Mouse (Mus musculus) frontal cortex, adult (tissue): ENCODE measurements at regions not wholly inside any gene's neighbourhood (a gene's known extent, or its start where the extent isn't known, plus 50 kb on each side); places are given as distances from the start of the nearest gene placed in this dataset.

Experiments
- ATAC-seq: cut with Nextera tagmentation; 2 replicates; pipeline ENCODE4 v1.9.2; 2017; ENCODE audit warnings: mild to moderate bottlenecking, moderate library complexity, mixed read lengths; ENCODE audit not compliant: low TSS enrichment

- no peak for ATAC-seq
Measured at GRCm38 (mm10) chr9:41379283-41379682, 217.8 kb upstream of the Ubash3b start.

GRCm38 (mm10) chr9:41378627-41379231 lies 217.2 kb upstream of the Ubash3b start:
- ATAC-seq = no peak

- no peak; the same call in 1 of the 2 replicates for ATAC-seq
Measured at GRCm38 (mm10) chr9:41377701-41378626, 216.5 kb upstream of the Ubash3b start.

GRCm38 (mm10) chr9:41376948-41377700 lies 215.6 kb upstream of the Ubash3b start:
- peak; percentile 35; the same call in 1 of the 2 replicates for ATAC-seq

- peak; percentile 90 for ATAC-seq
Measured at GRCm38 (mm10) chr9:41375984-41376651, 214.6 kb upstream of the Ubash3b start.

GRCm38 (mm10) chr9:41374591-41375481 lies 213.3 kb upstream of the Ubash3b start:
- ATAC-seq = no peak

- ATAC-seq = no peak
Measured at GRCm38 (mm10) chr9:41366405-41366804, 204.9 kb upstream of the Ubash3b start.

GRCm38 (mm10) chr9:41365251-41365650 lies 203.8 kb upstream of the Ubash3b start:
- no peak for ATAC-seq

GRCm38 (mm10) chr9:41364442-41365250 lies 203.1 kb upstream of the Ubash3b start:
- no peak for ATAC-seq

- no peak for ATAC-seq
Measured at GRCm38 (mm10) chr9:41360356-41360755, 198.9 kb upstream of the Ubash3b start.

GRCm38 (mm10) chr9:41359286-41359685 lies 197.8 kb upstream of the Ubash3b start:
- ATAC-seq = no peak

GRCm38 (mm10) chr9:41345338-41345737 lies 183.8 kb upstream of the Ubash3b start:
- ATAC-seq = peak; percentile 90

- ATAC-seq = no peak
Measured at GRCm38 (mm10) chr9:41337375-41337774, 175.9 kb upstream of the Ubash3b start.

GRCm38 (mm10) chr9:41336801-41337200 lies 175.3 kb upstream of the Ubash3b start:
- ATAC-seq = no peak

GRCm38 (mm10) chr9:41334462-41335241 lies 173.2 kb upstream of the Ubash3b start:
- ATAC-seq = no peak

- ATAC-seq = no peak
Measured at GRCm38 (mm10) chr9:41333526-41333925, 172.0 kb upstream of the Ubash3b start.

GRCm38 (mm10) chr9:41328959-41329358 lies 167.5 kb upstream of the Ubash3b start:
- no peak for ATAC-seq

- ATAC-seq = no peak
Measured at GRCm38 (mm10) chr9:41328480-41328879, 167.0 kb upstream of the Ubash3b start.

- no peak for ATAC-seq
Measured at GRCm38 (mm10) chr9:41328056-41328455, 166.6 kb upstream of the Ubash3b start.
